Mouse (Mus musculus) heart, embryonic 10.5 days (tissue): Measurements from ENCODE around the gene Stpg3. TPM values are rescaled to one million over a fixed set of nuclear protein-coding genes. Genes with fewer than 3 reads are reported as not detected.

ENCODE experiments used
- DNase-seq: peaks from one replicate; pipeline ENCODE4 v3.0.0-alpha.2; 2017; ENCODE audit warnings: low spot score
- H3K27ac ChIP-seq: fragments of 300-500 bp; sonication (generic); 2 replicates; pipeline ENCODE4 v1.5.1; 2016; ENCODE audit warnings: mild to moderate bottlenecking
- H3K27me3 ChIP-seq: fragments of 300-500 bp; sonication (generic); 2 replicates; pipeline ENCODE4 v1.6.1; 2016; ENCODE audit warnings: mild to moderate bottlenecking; ENCODE audit not compliant: poor library complexity, insufficient read depth, severe bottlenecking
- H3K36me3 ChIP-seq: fragments of 300-500 bp; sonication (generic); 2 replicates; pipeline ENCODE4 v1.6.1; 2016; ENCODE audit warnings: mild to moderate bottlenecking, moderate library complexity
- H3K4me1 ChIP-seq: fragments of 300-500 bp; sonication (generic); 2 replicates; pipeline ENCODE4 v1.6.1; 2016; ENCODE audit warnings: mild to moderate bottlenecking
- H3K4me3 ChIP-seq: fragments of 300-500 bp; sonication (generic); 2 replicates; pipeline ENCODE4 v1.5.1; 2016; ENCODE audit warnings: mild to moderate bottlenecking, moderate library complexity
- H3K9me3 ChIP-seq: fragments of 300-500 bp; sonication (generic); 2 replicates; pipeline ENCODE4 v1.6.1; 2016; ENCODE audit warnings: mild to moderate bottlenecking, moderate library complexity
- WGBS: fragments of 180-500 bp; shearing (Covaris S2); methylation state at CpG from one replicate; pipeline ENCODE4 v1.1.7; 2016; 5-methylcytosine and 5-hydroxymethylcytosine counted together
- polyA plus RNA-seq: library from polyadenylated mRNA; unstranded; fragments of >200 nt; fragmentation: Nextera tagmentation; extraction: Ambion mirVana; gene quantifications from 2 replicates; pipeline ENCODE4 v1.2.1, GENCODE M21; 2016

The Stpg3 gene
- polyA plus RNA-seq, 1 experiment from 2014 or later = 0.10 TPM

GRCm38 (mm10) chr2:25169778-25170177 lies 44.7 kb downstream of the Stpg3 start:
- H3K27ac ChIP-seq = 0 out of 2 replicates have a peak overlapping the region, but pooled peaks have one; percentile 54
- H3K4me1 ChIP-seq = peaks cover 44% of the 10 kb centered on the region
- no peak for DNase-seq
- H3K9me3 ChIP-seq = no peaks in the 10 kb centered on the region
- 37% methylated on average over 5 of the region's 5 CpGs for whole genome bisulfite sequencing
- H3K27me3 ChIP-seq = peaks cover 24% of the 10 kb centered on the region; the same call in 1 of the 2 replicates
- H3K4me3 ChIP-seq = no peak overlapping the region
- no peaks in the 10 kb centered on the region for H3K36me3 ChIP-seq

- no peak for DNase-seq
- Histone ChIP-seq H3K4me1 (peaks cover 51% of the 10 kb centered on the region), H3K36me3 (no peaks in the 10 kb centered on the region), H3K27me3 (peaks cover 27% of the 10 kb centered on the region), H3K27ac (peak overlapping the region; percentile 92), H3K9me3 (no peaks in the 10 kb centered on the region), H3K4me3 (peak overlapping the region; percentile 66)
- WGBS = 6% methylated on average over 2 of the region's 2 CpGs
These were observed 45.8 kb downstream of the Stpg3 start for GRCm38 (mm10) chr2:25168665-25168978.

DNA sequence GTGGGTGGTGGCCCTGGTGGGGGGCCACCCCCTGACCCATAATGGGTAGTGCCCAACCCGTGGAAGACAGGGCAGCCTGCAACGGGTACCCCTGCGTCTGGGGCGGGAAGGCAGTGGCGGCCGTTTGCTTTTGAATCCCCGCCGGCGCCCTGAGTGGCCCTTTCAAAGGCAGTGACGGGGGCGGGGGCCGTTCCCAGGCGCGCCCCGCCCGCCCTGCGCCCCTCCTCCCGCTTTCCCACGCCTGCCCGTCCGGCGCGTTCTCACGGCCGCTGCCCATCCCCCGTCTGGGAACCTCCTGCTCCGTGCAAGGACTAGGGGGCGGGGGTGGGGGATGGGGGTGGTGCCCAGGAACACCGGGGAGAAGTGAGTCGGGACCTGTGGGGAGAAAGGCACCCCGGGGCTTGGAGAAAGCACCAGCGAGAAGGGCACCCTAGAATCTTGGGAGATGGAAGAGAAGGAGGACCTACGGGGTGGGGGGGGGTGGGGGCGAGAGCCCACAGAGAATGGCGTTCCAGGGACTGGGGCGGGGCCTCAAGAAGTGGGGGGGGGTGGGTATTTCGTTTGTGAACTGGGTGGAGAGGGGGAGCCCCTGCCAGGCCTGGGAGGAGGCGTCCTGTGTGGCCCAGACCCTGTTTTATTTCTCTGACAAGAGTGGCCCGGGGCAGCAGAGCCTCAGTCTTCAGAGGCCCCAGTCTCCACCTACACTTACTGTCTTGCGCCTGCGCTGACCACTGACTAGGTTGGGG lies 46.3 kb downstream of the Stpg3 start:
- no peaks in the 10 kb centered on the region for H3K9me3 ChIP-seq
- H3K4me1 ChIP-seq = peaks cover 55% of the 10 kb centered on the region
- peak overlapping the region; percentile 66 for H3K4me3 ChIP-seq
- peak overlapping the region; percentile 92 for H3K27ac ChIP-seq
- peak; percentile 93 for DNase-seq
- no peaks in the 10 kb centered on the region for H3K36me3 ChIP-seq
- H3K27me3 ChIP-seq = peaks cover 31% of the 10 kb centered on the region
- WGBS = 2% methylated on average over 24 of the region's 41 CpGs

GRCm38 (mm10) chr2:25167481-25167880 lies 47.0 kb downstream of the Stpg3 start:
- DNase-seq = no peak
- peak overlapping the region; percentile 92 for H3K27ac ChIP-seq
- no peaks in the 10 kb centered on the region for H3K9me3 ChIP-seq
- peak overlapping the region; percentile 66 for H3K4me3 ChIP-seq
- peaks cover 53% of the 10 kb centered on the region for H3K4me1 ChIP-seq
- peaks cover 28% of the 10 kb centered on the region for H3K27me3 ChIP-seq
- 27% methylated on average over 4 of the region's 4 CpGs for WGBS
- no peaks in the 10 kb centered on the region for H3K36me3 ChIP-seq

Other genes with a start within 250 kb of the Stpg3 start
- 126 and 132 TPM in 2 replicates for gene Mrpl41, start 239.5 kb downstream of the Stpg3 start, polyA plus RNA-seq
- 7.9 and 9.3 TPM in 2 replicates for gene Pnpla7, start 238.6 kb downstream of the Stpg3 start, polyA plus RNA-seq
- gene Nsmf, start 160.3 kb downstream of the Stpg3 start, polyA plus RNA-seq = 52.2 and 53.2 TPM in 2 replicates
- 0.13 TPM in 1 of 2 replicates, not detected in the other for gene Entpd8, start 134.3 kb downstream of the Stpg3 start, polyA plus RNA-seq
- 0.14 TPM in 1 of 2 replicates, not detected in the other for gene Noxa1, start 119.5 kb downstream of the Stpg3 start, polyA plus RNA-seq
- gene Nrarp, start 33.9 kb downstream of the Stpg3 start, polyA plus RNA-seq = 5.7 and 5.9 TPM in 2 replicates
- gene Tor4a, start 17.8 kb downstream of the Stpg3 start, polyA plus RNA-seq = 7.7 and 8.4 TPM in 2 replicates
- 90.9 and 99.8 TPM in 2 replicates for gene Nelfb, start 3.1 kb downstream of the Stpg3 start, polyA plus RNA-seq
- 0.92 TPM in 1 of 2 replicates, not detected in the other for gene Fam166a, start 4.1 kb upstream of the Stpg3 start, polyA plus RNA-seq
- gene Tubb4b, start 10.1 kb upstream of the Stpg3 start, polyA plus RNA-seq = 544 and 610 TPM in 2 replicates
- gene Slc34a3, start 19.7 kb upstream of the Stpg3 start, polyA plus RNA-seq = not detected in 2 replicates
- gene Rnf224, start 22.1 kb upstream of the Stpg3 start, polyA plus RNA-seq = 0.08 TPM in 1 of 2 replicates, not detected in the other
- gene Rnf208, start 27.6 kb upstream of the Stpg3 start, polyA plus RNA-seq = 6.4 and 9.1 TPM in 2 replicates
- gene Cysrt1, start 27.8 kb upstream of the Stpg3 start, polyA plus RNA-seq = not detected in 2 replicates
- 4.0 and 6.0 TPM in 2 replicates for gene AL732309.1, start 32.2 kb upstream of the Stpg3 start, polyA plus RNA-seq
- 17.1 and 19.0 TPM in 2 replicates for gene Tmem203, start 40.8 kb upstream of the Stpg3 start, polyA plus RNA-seq
- 5.1 and 6.4 TPM in 2 replicates for gene Tprn, start 48.0 kb upstream of the Stpg3 start, polyA plus RNA-seq
- 164 and 199 TPM in 2 replicates for gene Ssna1, start 57.8 kb upstream of the Stpg3 start, polyA plus RNA-seq
- gene Anapc2, start 57.8 kb upstream of the Stpg3 start, polyA plus RNA-seq = 101 and 113 TPM in 2 replicates
- gene Tmem210, start 73.5 kb upstream of the Stpg3 start, polyA plus RNA-seq = not detected in 2 replicates
- gene Lrrc26, start 75.3 kb upstream of the Stpg3 start, polyA plus RNA-seq = not detected in 2 replicates
- gene Grin1, start 104.5 kb upstream of the Stpg3 start, polyA plus RNA-seq = 0.93 TPM in 1 of 2 replicates, not detected in the other
- gene Man1b1, start 117.7 kb upstream of the Stpg3 start, polyA plus RNA-seq = 31.7 and 52.3 TPM in 2 replicates
- 12.9 and 19.1 TPM in 2 replicates for gene Dpp7, start 141.7 kb upstream of the Stpg3 start, polyA plus RNA-seq
- 9.5 and 12.7 TPM in 2 replicates for gene Uap1l1, start 151.0 kb upstream of the Stpg3 start, polyA plus RNA-seq
- 26.8 and 31.8 TPM in 2 replicates for gene Sapcd2, start 157.7 kb upstream of the Stpg3 start, polyA plus RNA-seq
- not detected in 2 replicates for gene Entpd2, start 181.2 kb upstream of the Stpg3 start, polyA plus RNA-seq
- gene Npdc1, start 184.7 kb upstream of the Stpg3 start, polyA plus RNA-seq = 14.6 and 16.5 TPM in 2 replicates
- not detected in 2 replicates for gene Fut7, start 208.6 kb upstream of the Stpg3 start, polyA plus RNA-seq
- gene Abca2, start 214.1 kb upstream of the Stpg3 start, polyA plus RNA-seq = 3.5 and 4.7 TPM in 2 replicates
- gene Clic3, start 242.2 kb upstream of the Stpg3 start, polyA plus RNA-seq = 0.69 and 1.1 TPM in 2 replicates
- gene Paxx, start 246.5 kb upstream of the Stpg3 start, polyA plus RNA-seq = 15.6 and 17.7 TPM in 2 replicates